Mouse (Mus musculus): ENCODE measurements around the gene Gaa.

Gaa gene

DNA sequence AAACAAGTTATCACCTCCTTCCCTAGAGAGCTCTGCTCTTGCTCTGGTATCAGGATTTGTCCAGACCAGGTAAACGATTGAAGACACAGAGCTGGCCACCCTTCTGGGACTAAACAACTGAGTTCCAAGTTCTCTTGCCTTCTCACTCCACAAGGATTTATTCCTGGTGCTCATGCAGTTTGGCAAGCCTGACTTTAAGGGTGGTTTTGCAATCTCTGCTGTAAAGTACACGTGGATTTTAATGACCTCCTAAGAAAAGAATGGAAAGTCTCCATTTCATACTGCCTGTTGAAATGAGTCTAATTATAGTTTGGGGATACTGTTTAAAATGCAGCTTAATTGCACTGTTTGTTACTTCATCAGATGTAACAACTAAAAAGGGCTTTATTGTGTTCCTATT is 33.3 kb downstream of the Gaa start:
- no peak for DNase-seq (ENCODE audit: low read depth, low spot score)

DNA sequence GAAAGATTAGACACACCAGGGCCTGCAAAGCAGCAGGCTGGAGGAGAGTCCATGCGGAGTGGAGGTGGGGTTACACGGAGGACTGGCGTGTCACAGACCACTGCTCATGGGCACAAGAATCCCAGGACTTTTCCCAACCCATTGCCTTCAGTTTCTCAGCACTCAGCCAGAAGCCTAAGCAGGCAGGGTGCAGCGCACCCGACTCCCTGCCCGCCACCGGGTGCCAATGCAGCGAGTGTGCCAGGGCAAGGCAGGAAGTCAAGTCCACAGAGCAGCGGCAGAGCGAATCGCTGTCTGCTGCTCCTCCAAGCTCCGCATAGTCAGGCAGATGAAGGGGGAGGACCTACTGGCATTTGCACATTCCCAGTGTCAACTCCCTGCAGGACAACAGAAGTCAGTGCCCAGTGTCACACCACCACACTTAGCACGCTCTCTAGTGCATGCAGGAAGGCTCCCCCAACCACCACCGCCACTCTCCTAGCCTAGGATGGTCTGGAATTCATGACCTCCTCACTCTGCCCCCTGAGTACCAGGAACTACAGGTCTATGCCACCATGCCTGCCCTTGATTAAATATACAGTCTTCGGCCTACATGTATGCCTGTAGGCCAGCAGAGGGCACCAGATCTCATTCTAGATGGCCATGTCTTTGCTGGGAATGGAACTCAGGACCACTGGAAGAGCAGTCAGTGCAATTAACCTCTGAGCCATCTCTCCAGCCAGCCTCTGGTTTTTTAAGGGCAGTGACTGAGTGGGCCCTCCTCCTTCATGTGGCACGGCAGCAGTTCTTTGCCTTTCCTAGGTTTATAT is 37.4 kb downstream of the Gaa start:
- peak; percentile 31 for DNase-seq (ENCODE audit: low read depth, low spot score)

- no peak for DNase-seq (ENCODE audit: low read depth, low spot score)
These were observed 39.3 kb downstream of the Gaa start for GRCm38 (mm10) chr11:119306762-119307657.

DNA sequence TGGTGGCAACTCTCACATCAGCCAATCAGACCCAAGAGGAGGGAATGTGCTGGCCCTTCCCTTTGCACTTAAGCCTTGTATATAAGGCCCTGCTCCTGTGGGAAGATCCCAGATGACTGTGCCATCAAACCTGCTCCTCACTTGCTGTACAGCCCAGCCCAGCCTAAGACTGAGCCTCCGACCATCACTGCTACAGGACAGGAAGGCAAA is 39.9 kb downstream of the Gaa start, which contains the start of gene Card14:
TSS of gene Card14 (plus strand) at position 111 of the 210 bp plus-strand sequence.
- DNase-seq (ENCODE audit: low read depth, low spot score) = no peak

- DNase-seq (ENCODE audit: low read depth, low spot score) = no peak
These were observed 40.2 kb downstream of the Gaa start for GRCm38 (mm10) chr11:119307916-119308315.

DNA sequence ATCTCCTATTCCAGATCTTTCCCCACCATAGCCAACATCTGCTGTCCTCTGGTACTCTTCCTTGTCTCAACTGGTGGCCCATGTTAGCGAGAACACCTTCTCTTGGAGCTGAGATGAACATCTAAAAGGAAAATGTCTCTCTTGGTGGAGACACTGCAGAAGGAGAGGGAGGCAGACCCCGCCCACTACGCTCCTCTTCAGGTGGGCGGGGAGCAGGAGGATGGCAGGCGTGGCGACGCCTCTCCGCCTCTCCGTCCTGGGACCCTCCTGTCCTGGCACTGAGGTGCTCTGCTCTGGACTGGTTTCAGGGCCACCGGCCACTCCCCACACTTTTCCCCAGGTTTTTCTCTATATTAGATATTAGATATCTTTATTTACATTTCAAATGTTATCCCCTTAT is 42.9 kb downstream of the Gaa start:
- DNase-seq (ENCODE audit: low read depth, low spot score) = no peak

- no peak for DNase-seq (ENCODE audit: low read depth, low spot score)
These were observed 46.7 kb downstream of the Gaa start for GRCm38 (mm10) chr11:119314252-119314936.

DNA sequence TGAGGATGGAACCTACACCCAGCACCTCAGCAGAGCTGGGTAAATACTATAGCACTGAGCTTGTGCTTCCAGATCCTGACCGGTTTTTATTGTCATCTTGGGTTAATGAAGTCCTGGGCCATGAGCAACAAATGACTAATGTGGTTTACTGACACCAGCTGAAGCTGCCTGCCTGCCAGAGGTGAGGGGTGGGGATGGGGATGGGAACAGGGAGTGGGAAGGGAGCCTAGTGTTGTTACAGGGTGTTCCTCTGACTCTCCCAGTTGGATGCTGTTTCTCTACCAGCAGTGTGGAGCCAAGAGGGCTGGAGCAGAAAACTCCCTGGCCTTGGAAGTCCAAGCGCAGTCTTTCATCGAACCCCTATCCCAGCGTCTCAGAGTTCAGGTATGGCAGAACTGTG is 49.0 kb downstream of the Gaa start:
- DNase-seq (ENCODE audit: low read depth, low spot score) = no peak

DNA sequence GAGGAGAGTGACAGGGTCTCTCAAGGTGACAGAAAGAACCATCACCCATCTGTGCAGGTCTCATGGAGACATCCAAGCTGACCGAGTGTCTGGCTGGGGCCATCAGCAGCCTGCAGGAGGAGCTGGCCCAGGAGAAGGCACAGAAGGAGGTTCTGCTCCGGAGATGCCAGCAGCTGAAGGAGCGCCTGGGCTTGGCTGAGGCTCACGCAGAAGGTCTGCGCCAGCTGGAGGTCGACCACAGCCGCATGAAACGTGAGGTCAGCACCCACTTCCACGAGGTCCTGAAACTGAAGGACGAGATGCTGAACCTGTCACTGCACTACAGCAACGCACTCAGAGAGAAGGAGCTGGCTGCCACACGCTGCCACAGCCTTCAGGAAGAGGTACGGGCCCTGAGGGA is 54.8 kb downstream of the Gaa start:
- no peak for DNase-seq (ENCODE audit: low read depth, low spot score)

- DNase-seq (ENCODE audit: low read depth, low spot score) = no peak
These were observed 57.4 kb downstream of the Gaa start for GRCm38 (mm10) chr11:119325068-119325467.

DNA sequence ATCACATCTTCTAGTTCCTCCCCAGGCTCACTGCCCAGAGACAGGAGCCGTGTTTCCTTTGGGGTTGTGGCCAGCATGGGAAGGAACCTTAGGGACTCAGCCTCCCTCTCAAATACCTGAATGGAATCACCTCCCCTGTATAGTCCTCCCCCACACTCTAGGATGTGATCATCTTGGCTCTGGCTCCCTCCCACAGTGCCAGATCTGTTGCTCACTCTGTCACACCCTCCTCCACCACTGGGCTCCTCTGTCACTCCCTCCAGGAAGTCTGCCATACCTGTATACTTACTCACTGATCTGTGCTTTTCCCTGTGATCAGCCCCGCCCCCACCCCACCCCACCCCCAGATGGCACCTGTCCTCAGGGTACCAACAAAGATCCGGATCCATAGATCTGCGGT is 62.9 kb downstream of the Gaa start:
- no peak for DNase-seq (ENCODE audit: low read depth, low spot score)

- no peak for DNase-seq (ENCODE audit: low read depth, low spot score)
These were observed 64.3 kb downstream of the Gaa start for GRCm38 (mm10) chr11:119331970-119332369.
